Mouse (Mus musculus): ENCODE data around the gene Nuak1.

DNA sequence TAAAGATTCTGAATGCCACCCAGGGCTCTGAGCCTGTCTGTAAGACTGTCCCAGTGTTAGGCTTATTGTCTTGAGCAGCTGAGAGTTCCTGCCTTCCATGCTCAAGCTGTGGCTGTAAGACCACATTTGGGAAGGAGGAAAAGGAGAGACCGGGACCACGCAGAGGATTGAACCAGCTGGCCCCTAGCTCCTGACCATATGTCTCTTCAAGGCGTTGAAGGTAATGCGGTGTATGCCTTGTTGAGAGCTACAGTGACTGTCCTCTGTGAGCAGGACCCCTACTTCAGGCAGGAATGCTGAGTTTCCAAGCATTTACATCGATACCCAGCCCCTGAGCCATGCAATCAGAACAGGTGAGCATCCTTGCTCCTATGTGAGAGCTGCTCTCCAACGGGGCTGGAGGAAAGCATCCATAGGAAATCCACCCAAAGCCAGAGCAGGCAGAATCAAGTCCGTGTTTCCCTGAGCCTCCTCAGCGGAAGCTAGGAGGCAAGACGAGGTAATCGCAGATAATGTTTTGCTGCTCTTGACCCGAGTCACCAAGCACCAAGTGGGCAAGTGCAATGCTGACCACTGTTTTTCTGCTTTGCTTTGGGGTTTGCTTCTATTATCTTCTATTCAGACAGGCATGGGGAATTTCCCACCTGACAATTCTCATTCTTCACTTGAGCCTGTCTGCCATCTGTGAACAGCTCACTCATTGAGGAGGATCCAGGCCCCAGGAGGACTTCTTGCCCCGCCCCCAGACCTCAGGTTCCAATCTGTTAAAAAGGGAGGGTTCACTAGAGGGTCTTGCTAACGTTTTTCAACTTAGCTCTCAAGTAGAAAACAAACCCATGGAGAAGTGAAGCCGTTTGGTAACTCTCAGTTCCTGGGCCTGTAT, 3.0 kb downstream of the Nuak1 start:
- TF ChIP-seq CTCF (IDR thresholded peaks at IDR 0.05; ENCODE audit: insufficient read depth, low read depth, low read length) (no peak), POLR2A (IDR thresholded peaks at IDR 0.05; ENCODE audit: insufficient read depth, low read depth, low read length) (no peak)

Measured in olfactory bulb, adult 2 months (tissue).